Mouse (Mus musculus) ES-Bruce4 (cell line): ENCODE data around the gene Clk1.

ENCODE experiments used
- CTCF ChIP-seq: IDR thresholded peaks from one replicate; pipeline ENCODE4 v1.8.1; 2011; ENCODE audit warnings: low read depth, low read length
- POLR2A ChIP-seq: IDR thresholded peaks from one replicate; pipeline ENCODE4 v1.8.1; 2011; ENCODE audit warnings: low read length; ENCODE audit not compliant: insufficient read depth

- TF ChIP-seq POLR2A (no peak), CTCF (no peak)
These were observed 57.0 kb downstream of the Clk1 start for GRCm38 (mm10) chr1:58366737-58367471.
